Mouse (Mus musculus) WW6 (cell line): ENCODE data around the gene Rbfox3.

Experiments
- DNase-seq: peaks from one replicate; pipeline ENCODE4 v3.0.0-alpha.2; 2013; ENCODE audit warnings: low read depth, low spot score

The Rbfox3 gene

DNA sequence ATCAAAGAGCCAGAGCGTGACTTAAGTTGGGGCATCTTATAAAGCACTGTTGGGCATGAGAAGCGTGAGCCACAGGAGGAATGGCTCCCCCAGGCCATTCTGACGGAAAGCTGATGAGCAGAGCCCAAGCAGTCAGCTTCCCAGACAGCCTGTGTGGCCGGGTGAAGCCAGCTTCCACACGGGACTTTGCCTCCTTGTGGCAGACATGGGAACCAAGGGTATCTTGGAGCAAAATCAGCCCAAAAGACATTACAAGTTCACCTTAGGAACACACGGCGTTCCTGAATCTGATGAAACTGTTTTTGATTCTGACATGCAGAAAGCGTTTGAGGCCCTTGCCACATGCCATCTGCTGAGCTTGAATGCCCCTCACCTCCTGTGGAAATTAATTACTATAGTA lies 303.5 kb downstream of the Rbfox3 start:
- no peak for DNase-seq

DNA sequence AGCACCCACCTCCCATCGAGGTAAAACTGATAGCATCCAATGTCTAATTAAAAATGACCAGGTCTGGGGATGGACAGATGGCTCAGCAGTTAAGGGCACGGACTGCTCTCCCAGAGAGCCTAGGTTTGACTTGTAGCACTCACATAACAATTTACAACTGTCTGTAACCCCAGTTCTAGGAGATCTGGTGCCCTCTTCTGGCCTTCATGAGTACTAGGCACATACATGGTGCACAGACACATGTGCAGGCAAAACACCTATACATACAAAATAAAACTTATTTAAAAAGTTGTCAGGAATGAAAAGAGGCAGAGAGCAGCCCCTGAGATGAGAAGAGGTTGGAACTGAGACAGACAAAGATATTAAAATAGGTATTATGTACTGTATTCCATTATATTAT lies 305.8 kb downstream of the Rbfox3 start:
- DNase-seq = no peak

GRCm38 (mm10) chr11:118604206-118604605 lies 307.2 kb downstream of the Rbfox3 start:
- DNase-seq = no peak

GRCm38 (mm10) chr11:118603126-118603525 lies 308.3 kb downstream of the Rbfox3 start:
- peak; percentile 50 for DNase-seq

GRCm38 (mm10) chr11:118601484-118601883 lies 309.9 kb downstream of the Rbfox3 start:
- DNase-seq = no peak

GRCm38 (mm10) chr11:118600168-118600567 lies 311.2 kb downstream of the Rbfox3 start:
- no peak for DNase-seq

DNA sequence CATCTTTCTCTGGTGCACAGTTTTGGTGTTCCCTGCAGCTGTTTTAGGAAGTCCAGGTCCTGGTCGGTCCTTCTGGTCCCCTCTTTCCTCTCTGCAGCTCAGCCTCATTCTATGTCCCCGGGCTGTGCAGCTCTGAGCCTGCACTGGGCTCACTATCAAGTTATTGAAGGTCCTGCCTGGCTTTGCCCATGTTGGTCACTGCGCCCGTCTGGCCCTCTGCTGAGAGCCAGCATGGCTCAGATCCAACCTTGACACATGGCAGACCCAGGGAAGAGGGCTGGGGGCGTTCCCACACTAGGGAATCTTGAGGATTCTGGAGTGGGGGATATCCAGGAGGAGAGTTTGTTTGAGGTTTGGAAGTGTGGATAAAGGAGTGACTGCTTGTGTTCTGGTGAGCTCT lies 312.7 kb downstream of the Rbfox3 start:
- DNase-seq = no peak

DNA sequence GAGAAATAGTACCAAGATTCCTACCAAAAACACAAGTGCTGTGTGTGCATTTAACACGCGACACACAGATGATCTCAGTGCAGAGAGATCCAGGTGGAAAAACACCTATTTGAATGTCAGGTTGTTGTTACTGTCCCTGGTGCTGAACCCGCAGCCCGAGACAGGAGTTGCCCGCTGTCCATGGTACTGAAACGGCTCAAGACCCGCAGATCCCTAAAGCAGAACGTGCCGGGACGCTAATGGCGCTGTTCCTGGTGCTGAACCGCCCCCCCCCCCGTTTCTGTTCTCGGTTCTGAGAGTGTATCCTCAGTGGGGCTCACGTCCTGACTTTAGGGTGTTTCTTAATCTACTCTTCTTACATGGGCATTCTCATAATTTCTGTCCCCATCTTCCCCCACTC lies 326.6 kb downstream of the Rbfox3 start:
- peak; percentile 86 for DNase-seq

- DNase-seq = no peak
Observed at GRCm38 (mm10) chr11:118583989-118584388, 327.4 kb downstream of the Rbfox3 start.

GRCm38 (mm10) chr11:118583573-118583972 lies 327.8 kb downstream of the Rbfox3 start:
- no peak for DNase-seq

GRCm38 (mm10) chr11:118581019-118581418 lies 330.4 kb downstream of the Rbfox3 start:
- no peak for DNase-seq

DNA sequence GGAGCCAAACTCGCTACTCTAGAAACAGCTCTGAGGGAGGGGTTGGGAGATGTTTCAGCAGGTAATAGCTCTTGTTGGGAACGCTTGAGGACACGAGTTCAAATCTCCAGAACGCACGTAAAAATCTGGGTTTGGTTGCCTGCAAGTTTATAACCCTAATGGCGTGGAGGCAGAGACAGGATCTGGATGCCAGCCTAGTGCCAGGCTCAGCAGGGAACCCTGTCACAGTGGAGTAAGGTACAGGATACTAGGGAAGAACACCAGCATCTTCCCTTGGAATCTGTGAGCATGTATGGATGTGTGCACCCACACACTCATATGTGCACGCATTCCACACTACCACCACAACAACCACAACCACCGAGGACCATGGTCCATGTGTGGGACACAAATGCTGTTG lies 331.8 kb downstream of the Rbfox3 start:
- no peak for DNase-seq

DNA sequence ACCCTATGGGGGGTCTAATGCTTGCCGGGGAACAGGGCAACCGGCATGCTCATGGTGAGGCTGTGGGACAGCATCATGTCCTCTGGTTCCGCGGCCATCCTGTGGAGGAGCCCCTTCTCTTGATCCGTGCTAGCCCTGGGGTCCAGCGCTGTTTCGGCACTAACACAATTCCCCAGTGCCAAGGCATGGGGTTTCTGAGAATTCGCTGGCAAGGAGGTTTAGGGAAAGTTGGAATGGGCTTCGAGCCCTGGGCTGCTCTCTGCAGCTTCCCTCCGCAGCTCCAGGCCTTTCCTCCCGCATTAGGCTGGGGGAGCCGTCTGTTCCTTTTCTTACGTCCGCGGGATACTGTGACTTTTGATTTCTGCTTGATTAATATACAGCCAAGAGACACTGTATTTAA lies 334.1 kb downstream of the Rbfox3 start:
- DNase-seq = no peak

GRCm38 (mm10) chr11:118576611-118577010 lies 334.8 kb downstream of the Rbfox3 start:
- no peak for DNase-seq

GRCm38 (mm10) chr11:118574418-118574817 lies 337.0 kb downstream of the Rbfox3 start:
- no peak for DNase-seq

DNA sequence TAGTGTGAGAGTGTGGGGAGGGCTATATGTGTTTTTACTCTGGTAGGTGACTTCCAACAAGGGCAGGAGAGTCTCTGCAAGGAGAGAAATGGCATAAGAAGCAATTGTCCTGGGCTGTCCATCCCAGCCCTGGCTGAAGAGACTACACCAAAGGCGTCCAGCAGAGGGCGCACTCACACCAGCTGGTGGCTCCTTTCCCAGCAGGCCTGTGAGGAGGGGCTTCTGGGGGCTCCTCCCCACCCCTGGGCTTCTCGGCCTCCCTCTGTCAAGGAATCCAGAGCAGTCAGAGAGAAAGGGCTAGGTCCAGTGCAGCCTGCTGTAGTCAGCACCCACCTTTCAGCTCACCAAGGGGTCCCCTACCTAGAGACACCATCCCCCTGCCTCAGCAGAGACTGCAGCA lies 337.8 kb downstream of the Rbfox3 start:
- DNase-seq = peak; percentile 58

- DNase-seq = no peak
Observed at GRCm38 (mm10) chr11:118573000-118573399, 338.4 kb downstream of the Rbfox3 start.

GRCm38 (mm10) chr11:118570164-118570563 lies 341.2 kb downstream of the Rbfox3 start:
- DNase-seq = no peak

DNA sequence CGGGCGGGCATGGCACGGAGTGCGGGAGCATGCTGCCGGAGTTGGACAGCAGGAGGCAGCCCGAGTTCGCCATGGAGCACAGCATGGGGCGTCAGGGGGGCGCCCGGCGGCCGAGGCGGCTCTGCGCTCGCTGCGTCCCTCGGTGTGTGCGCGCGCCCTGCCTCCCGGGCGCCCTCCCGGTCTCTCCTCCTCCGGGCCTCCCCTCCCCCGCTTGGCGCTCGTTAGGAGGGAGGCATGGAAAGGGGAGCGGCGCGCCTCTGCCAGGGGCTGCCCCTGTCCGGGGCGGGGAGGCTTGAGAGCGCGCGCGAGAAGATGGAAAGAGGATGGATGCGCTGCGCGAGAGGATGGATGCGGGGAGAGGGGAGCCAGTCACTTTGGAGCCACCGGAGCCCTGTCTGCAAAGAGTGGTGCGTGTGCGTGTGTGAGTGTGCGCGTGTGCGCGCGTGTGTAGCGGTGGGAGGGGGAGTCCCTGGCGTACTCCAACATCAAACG lies 341.8 kb downstream of the Rbfox3 start:
- peak; percentile 61 for DNase-seq

GRCm38 (mm10) chr11:118563877-118564276 lies 347.5 kb downstream of the Rbfox3 start:
- DNase-seq = no peak

DNA sequence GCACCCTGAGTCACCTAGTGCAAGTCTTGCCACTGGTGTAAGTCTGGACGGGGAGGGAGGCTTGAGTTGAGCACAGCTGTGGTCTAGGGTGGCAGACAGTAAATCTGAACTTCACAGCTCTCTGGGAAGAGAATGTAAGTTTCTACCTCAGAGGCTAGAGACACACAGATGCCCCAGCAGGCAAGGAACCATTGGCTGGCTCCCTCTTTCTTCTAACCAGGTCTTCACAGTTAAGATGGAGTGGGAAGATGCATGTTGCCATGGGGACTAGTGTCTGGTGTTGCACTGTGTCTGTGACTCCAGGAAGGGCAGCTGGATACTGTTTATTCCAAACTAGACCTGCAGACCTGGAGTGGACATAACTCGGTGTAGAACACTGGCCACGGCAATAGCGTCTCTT lies 348.6 kb downstream of the Rbfox3 start:
- no peak for DNase-seq

- DNase-seq = no peak
Observed at GRCm38 (mm10) chr11:118558193-118558592, 353.2 kb downstream of the Rbfox3 start.

DNA sequence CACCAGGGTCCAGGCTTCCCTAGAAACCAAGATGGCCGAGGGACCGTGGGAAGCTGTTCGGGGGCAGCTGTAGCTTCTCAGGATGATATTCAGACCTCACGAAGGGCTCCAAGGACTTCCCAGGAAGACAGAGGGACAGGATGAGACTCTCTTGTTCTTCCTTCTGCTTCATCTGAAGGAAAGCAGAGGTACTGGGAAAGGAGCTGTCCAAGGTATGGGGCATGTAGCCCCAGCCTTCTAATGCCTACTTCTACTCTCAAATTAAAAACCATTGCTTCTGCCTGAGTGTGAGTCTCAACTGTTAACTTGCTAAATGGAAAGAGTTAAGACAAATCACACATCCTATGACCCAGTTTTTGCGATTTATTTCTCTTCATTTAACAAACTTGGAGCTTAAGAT lies 355.8 kb downstream of the Rbfox3 start:
- no peak for DNase-seq

- no peak for DNase-seq
Observed at GRCm38 (mm10) chr11:118554542-118554941, 356.9 kb downstream of the Rbfox3 start.
